Mouse (Mus musculus) limb, embryonic 12.5 days (tissue): ENCODE measurements at regions not wholly inside any gene's neighbourhood (a gene's known extent, or its start where the extent isn't known, plus 50 kb on each side); places are given as distances from the start of the nearest gene placed in this dataset.

Experiments
- ATAC-seq: fragments of 200-750 bp; cut with Nextera tagmentation; 2 replicates; pipeline ENCODE4 v1.8.0; 2017; ENCODE audit warnings: low read depth, moderate TSS enrichment; ENCODE audit not compliant: insufficient number of reproducible peaks, insufficient read depth, low FRiP score, low TSS enrichment
- H3K27ac ChIP-seq: fragments of 300-500 bp; sonication (generic); 2 replicates; pipeline ENCODE4 v1.5.1; 2016; ENCODE audit warnings: mild to moderate bottlenecking, moderate library complexity
- H3K27me3 ChIP-seq: fragments of 300-500 bp; sonication (generic); 2 replicates; pipeline ENCODE4 v1.6.1; 2016; ENCODE audit warnings: mild to moderate bottlenecking, moderate library complexity
- H3K36me3 ChIP-seq: fragments of 300-500 bp; sonication (generic); 2 replicates; pipeline ENCODE4 v1.6.1; 2016; ENCODE audit warnings: mild to moderate bottlenecking, moderate library complexity
- H3K4me1 ChIP-seq: fragments of 300-500 bp; sonication (generic); replicated peaks from 2 replicates; pipeline ENCODE4 v1.6.1; 2016
- H3K4me2 ChIP-seq: fragments of 300-500 bp; sonication (generic); 2 replicates; pipeline ENCODE4 v1.6.1; 2016; ENCODE audit warnings: mild to moderate bottlenecking, moderate library complexity
- H3K4me3 ChIP-seq: fragments of 300-500 bp; sonication (generic); replicated peaks from 2 replicates; pipeline ENCODE4 v1.5.1; 2016; ENCODE audit warnings: mild to moderate bottlenecking
- H3K9ac ChIP-seq: fragments of 300-500 bp; sonication (generic); replicated peaks from 2 replicates; pipeline ENCODE4 v1.6.1; 2016; ENCODE audit warnings: mild to moderate bottlenecking, moderate library complexity
- H3K9me3 ChIP-seq: fragments of 300-500 bp; sonication (generic); 2 replicates; pipeline ENCODE4 v1.6.1; 2016; ENCODE audit warnings: mild to moderate bottlenecking, moderate library complexity
- WGBS: fragments of 180-500 bp; shearing (Covaris S2); methylation state at CpG from one replicate; pipeline ENCODE4 v1.1.7; 2016; 5-methylcytosine and 5-hydroxymethylcytosine counted together

GRCm38 (mm10) chrX:12530406-12531311, 56.9 kb upstream of the Atp6ap2 start:
- 64% methylated on average over 6 of the region's 6 CpGs for WGBS
- no peak overlapping the region for H3K4me2 ChIP-seq
- no peak overlapping the region for H3K9ac ChIP-seq
- H3K27ac ChIP-seq: no peak overlapping the region
- H3K4me3 ChIP-seq: no peak overlapping the region
- H3K9me3 ChIP-seq: no peaks in the 10 kb centered on the region
- H3K4me1 ChIP-seq: peaks cover 2% of the 10 kb centered on the region; the same call in 1 of the 2 replicates
- no peak for ATAC-seq
- H3K27me3 ChIP-seq: peaks cover 3% of the 10 kb centered on the region; the same call in 1 of the 2 replicates
- H3K36me3 ChIP-seq: no peaks in the 10 kb centered on the region
